Mouse (Mus musculus) MEL (cell line): ENCODE measurements around the gene Nr5a1. TPM values are rescaled to one million over a fixed set of nuclear protein-coding genes. Genes with fewer than 3 reads are reported as not detected.
A peak's percentile ranks its signal among the peaks of the same experiment; 100 is the strongest.

Experiments
- DNase-seq: peaks from one replicate; pipeline ENCODE4 v3.0.0; 2011; ENCODE audit warnings: low read depth, low spot score
- H3K27ac ChIP-seq: 2 replicates; pipeline ENCODE4 v1.5.1; 2012; ENCODE audit warnings: low read depth, mild to moderate bottlenecking, control low read depth, low read length, moderate library complexity; ENCODE audit not compliant: control insufficient read depth
- H3K27me3 ChIP-seq, 2 experiments: fragments of 150-350 bp in 1 of 2; sonication (generic) in 1 of 2; 2 replicates each; pipeline ENCODE4 v1.6.1; 2012; ENCODE audit warnings: low read length in 2 of 2, mild to moderate bottlenecking in 2 of 2, improper control_type of control experiment in 1 of 2, moderate library complexity in 1 of 2; ENCODE audit not compliant: insufficient read depth in 2 of 2, control insufficient read depth in 1 of 2
- H3K36me3 ChIP-seq, 2 experiments: 2 replicates each; pipeline ENCODE4 v1.6.1; 2012 to 2014; ENCODE audit warnings: low read length in 2 of 2, improper control_type of control experiment in 1 of 2, inconsistent platforms in 1 of 2, mild to moderate bottlenecking in 1 of 2; ENCODE audit not compliant: insufficient read depth in 2 of 2, control insufficient read depth in 1 of 2
- H3K4me1 ChIP-seq, 2 experiments: fragments of 150-350 bp in 1 of 2; sonication (generic) in 1 of 2; 2 replicates each; pipeline ENCODE4 v1.6.1; 2012; ENCODE audit warnings: low read length in 2 of 2, improper control_type of control experiment in 1 of 2, mild to moderate bottlenecking in 1 of 2; ENCODE audit not compliant: insufficient read depth in 2 of 2, control insufficient read depth in 1 of 2
- H3K4me3 ChIP-seq, 2 experiments: fragments of 150-350 bp in 1 of 2; sonication (generic) in 1 of 2; 2 replicates each; pipeline ENCODE4 v1.5.1; 2012; ENCODE audit warnings: low read depth in 2 of 2, low read length in 2 of 2, mild to moderate bottlenecking in 2 of 2, moderate library complexity in 2 of 2, control low read depth in 1 of 2, improper control_type of control experiment in 1 of 2; ENCODE audit not compliant: control insufficient read depth in 1 of 2, insufficient read depth in 1 of 2
- H3K79me2 ChIP-seq: 2 replicates; pipeline ENCODE4 v1.6.1; 2012; ENCODE audit warnings: mild to moderate bottlenecking, low read length, moderate library complexity; ENCODE audit not compliant: control insufficient read depth, poor library complexity, insufficient read depth
- H3K9ac ChIP-seq: 2 replicates; pipeline ENCODE4 v1.6.1; 2012; ENCODE audit warnings: low read depth, mild to moderate bottlenecking, control low read depth, low read length, moderate library complexity; ENCODE audit not compliant: control insufficient read depth, poor library complexity, severe bottlenecking
- H3K9me3 ChIP-seq: fragments of 150-350 bp; sonication (generic); replicated peaks from 2 replicates; pipeline ENCODE4 v1.6.1; 2012; ENCODE audit warnings: mild to moderate bottlenecking, low read length, improper control_type of control experiment, moderate library complexity; ENCODE audit not compliant: insufficient read depth
- CHD2 ChIP-seq: IDR thresholded peaks from 2 replicates; pipeline ENCODE4 v1.6.1; 2011; ENCODE audit warnings: low read length, improper control_type of control experiment
- CTCF ChIP-seq, 3 experiments: IDR thresholded peaks in 2 of 3; conservative IDR thresholded peaks in 1 of 3; 2 replicates each; pipeline ENCODE4 v1.5.1; 2011 to 2012; ENCODE audit warnings: low read length in 3 of 3, low read depth in 2 of 3, mild to moderate bottlenecking in 2 of 3, improper control_type of control experiment in 1 of 3, inconsistent platforms in 1 of 3, mixed read lengths in 1 of 3, moderate library complexity in 1 of 3; ENCODE audit not compliant: control insufficient read depth in 1 of 3, insufficient read depth in 1 of 3, poor library complexity in 1 of 3, severe bottlenecking in 1 of 3
- ELF1 ChIP-seq: IDR thresholded peaks from 2 replicates; pipeline ENCODE4 v1.6.1; 2014; ENCODE audit warnings: low read depth, mild to moderate bottlenecking, inconsistent platforms, low read length, improper control_type of control experiment, moderate library complexity
- EP300 ChIP-seq, 2 experiments: IDR thresholded peaks; 2 replicates each; pipeline ENCODE4 v1.6.1; 2011; ENCODE audit warnings: improper control_type of control experiment in 2 of 2, low read length in 2 of 2, low read depth in 1 of 2, mild to moderate bottlenecking in 1 of 2
- ETS1 ChIP-seq: IDR thresholded peaks from 2 replicates; pipeline ENCODE4 v1.6.1; 2012; ENCODE audit warnings: low read depth, mild to moderate bottlenecking, inconsistent platforms, low read length, improper control_type of control experiment, moderate library complexity
- GATA1 ChIP-seq: IDR thresholded peaks from 2 replicates; pipeline ENCODE4 v1.6.1; 2011; ENCODE audit warnings: low read depth, low read length, improper control_type of control experiment
- MAFK ChIP-seq: IDR thresholded peaks from 2 replicates; pipeline ENCODE4 v1.6.1; 2011; ENCODE audit warnings: low read depth, mild to moderate bottlenecking, low read length, improper control_type of control experiment, borderline replicate concordance
- MXI1 ChIP-seq: IDR thresholded peaks from 2 replicates; pipeline ENCODE4 v1.6.1; 2011; ENCODE audit warnings: mild to moderate bottlenecking, low read depth, low read length, improper control_type of control experiment
- MYB ChIP-seq: IDR thresholded peaks from 2 replicates; pipeline ENCODE4 v1.6.1; 2011; ENCODE audit warnings: mild to moderate bottlenecking, low read depth, low read length, improper control_type of control experiment
- NELFE ChIP-seq: IDR thresholded peaks from 2 replicates; pipeline ENCODE4 v1.6.1; 2011; ENCODE audit warnings: low read depth, low read length, improper control_type of control experiment
- NRF1 ChIP-seq: IDR thresholded peaks from 2 replicates; pipeline ENCODE4 v1.6.1; 2014; ENCODE audit warnings: low read depth, mild to moderate bottlenecking, inconsistent platforms, low read length, improper control_type of control experiment, moderate library complexity; ENCODE audit not compliant: poor library complexity, insufficient read depth, severe bottlenecking
- POLR2A ChIP-seq, 2 experiments: IDR thresholded peaks; 2 replicates each; pipeline ENCODE4 v1.6.1; 2011 to 2012; ENCODE audit warnings: low read length in 2 of 2, mild to moderate bottlenecking in 2 of 2, control low read depth in 1 of 2, improper control_type of control experiment in 1 of 2, low read depth in 1 of 2, moderate library complexity in 1 of 2; ENCODE audit not compliant: control insufficient read depth in 1 of 2, insufficient read depth in 1 of 2, poor library complexity in 1 of 2
- SIN3A ChIP-seq: IDR thresholded peaks from 2 replicates; pipeline ENCODE4 v1.6.1; 2012; ENCODE audit warnings: low read length, improper control_type of control experiment, inconsistent platforms
- TAL1 ChIP-seq: IDR thresholded peaks from 2 replicates; pipeline ENCODE4 v1.6.1; 2012; ENCODE audit warnings: mild to moderate bottlenecking, inconsistent platforms, low read length, moderate library complexity, mixed read lengths
- TCF12 ChIP-seq: IDR thresholded peaks from 2 replicates; pipeline ENCODE4 v1.6.1; 2014; ENCODE audit warnings: low read depth, mild to moderate bottlenecking, inconsistent platforms, low read length, improper control_type of control experiment, moderate library complexity
- UBTF ChIP-seq: IDR thresholded peaks from 2 replicates; pipeline ENCODE4 v1.6.1; 2012; ENCODE audit warnings: low read depth, mild to moderate bottlenecking, inconsistent platforms, low read length, improper control_type of control experiment, moderate library complexity, borderline replicate concordance; ENCODE audit not compliant: insufficient read depth
- ZMIZ1 ChIP-seq: IDR thresholded peaks from 2 replicates; pipeline ENCODE4 v1.6.1; 2012; ENCODE audit warnings: low read depth, mild to moderate bottlenecking, inconsistent platforms, low read length, improper control_type of control experiment, moderate library complexity
- ZNF384 ChIP-seq: IDR thresholded peaks from 2 replicates; pipeline ENCODE4 v1.6.1; 2012; ENCODE audit warnings: low read depth, mild to moderate bottlenecking, inconsistent platforms, low read length, improper control_type of control experiment
- polyA plus RNA-seq, 2 experiments: library from polyadenylated mRNA; stranded (reverse) in 1 of 2; unstranded in 1 of 2; fragments of >175 nt in 1 of 2; fragments of >200 nt in 1 of 2; gene quantifications; 2 replicates each; pipeline versions ENCODE4 v1.2.1 to v1.2.4; 2012; ENCODE audit warnings: low replicate concordance in 2 of 2, low read depth in 1 of 2; ENCODE audit not compliant: insufficient read length in 2 of 2, insufficient read depth in 1 of 2, missing spikeins in 1 of 2
- total RNA-seq: library from RNA; depleted of rRNA; stranded (reverse); fragments of 300-350 nt; gene quantifications from 2 replicates; pipeline ENCODE4 v1.2.3, GENCODE M21; 2012

Nr5a1 gene
- total and polyA plus RNA-seq, 3 experiments = not detected

DNA sequence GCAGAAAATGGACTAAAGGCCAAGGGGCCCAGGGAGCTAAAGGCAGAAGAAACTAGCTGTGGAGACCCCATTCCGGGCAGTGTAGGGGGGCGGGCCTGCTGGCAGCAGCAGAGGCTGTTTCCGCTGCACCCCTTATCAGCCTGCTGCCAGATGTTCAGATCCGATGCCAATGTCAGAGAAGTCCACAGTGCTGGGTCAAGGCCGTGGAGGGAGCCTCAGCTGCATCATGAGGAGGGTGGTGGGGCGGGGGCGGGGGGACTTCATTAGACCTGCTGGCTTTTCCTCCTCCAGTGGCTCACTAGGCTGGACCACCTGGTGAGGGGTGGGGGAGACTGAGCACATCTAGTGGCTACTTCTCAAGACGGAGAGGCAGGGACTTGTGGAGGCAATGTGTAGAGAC, 4.3 kb upstream of the Nr5a1 start:
- Histone ChIP-seq H3K27ac (no peak overlapping the region), H3K27me3 (no peaks in the 10 kb centered on the region), H3K9me3 (no peaks in the 10 kb centered on the region), H3K4me1 (peaks cover 6 to 18% of the 10 kb centered on the region in 2 experiments), H3K9ac (no peak overlapping the region), H3K79me2 (no peaks in the 10 kb centered on the region), H3K36me3 (peaks cover 0 to 12% of the 10 kb centered on the region in 2 experiments; a peak in 2 of 4 replicates), H3K4me3 (no peak overlapping the region)
- TF ChIP-seq POLR2A (IDR thresholded peaks at IDR 0.05; ENCODE audit: control insufficient read depth in 1 of 2, insufficient read depth in 1 of 2, low read depth in 1 of 2, low read length in 2 of 2, poor library complexity in 1 of 2) (no peak), MAFK (no peak), MXI1 (no peak), GATA1 (peak; percentile 61; the same call in 1 of the 2 replicates), EP300 (IDR thresholded peaks at IDR 0.05; ENCODE audit: low read depth in 1 of 2, low read length in 2 of 2) (peak; percentile 40 to 64; a peak in 3 of 4 replicates), ELF1 (no peak), TAL1 (peak; percentile 74), TCF12 (peak; percentile 82), ZNF384 (no peak), ETS1 (peak; percentile 25; the same call in 1 of the 2 replicates), NRF1 (no peak), NELFE (no peak), ZMIZ1 (no peak), UBTF (no peak), CHD2 (no peak)
- DNase-seq = peak; percentile 49

DNA sequence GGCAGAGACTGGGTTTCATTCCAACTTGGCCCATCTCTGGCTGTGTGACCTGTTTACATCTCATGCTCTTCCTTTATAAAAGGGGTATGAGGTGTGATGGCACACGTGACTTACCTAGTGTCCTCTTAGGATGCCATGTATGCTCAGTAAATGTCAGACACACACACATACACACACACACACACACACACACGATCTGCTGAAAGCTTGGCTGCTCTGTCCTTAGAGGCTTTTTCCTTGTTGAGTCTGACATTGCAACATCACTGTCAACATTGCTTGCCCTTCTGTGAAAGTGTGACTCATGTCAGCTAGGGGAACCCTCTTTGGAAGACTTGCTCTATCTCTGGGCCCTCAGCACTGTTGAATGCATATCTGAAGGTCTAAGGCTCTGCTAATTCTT, 3.1 kb upstream of the Nr5a1 start:
- no peaks in the 10 kb centered on the region for H3K27me3 ChIP-seq
- peaks cover 0 to 12% of the 10 kb centered on the region in 2 experiments; a peak in 2 of 4 replicates for H3K36me3 ChIP-seq
- H3K79me2 ChIP-seq = no peaks in the 10 kb centered on the region
- peak; percentile 55 for DNase-seq
- no peak overlapping the region for H3K9ac ChIP-seq
- H3K4me3 ChIP-seq = no peak overlapping the region
- no peak overlapping the region for H3K27ac ChIP-seq
- peaks cover 6 to 18% of the 10 kb centered on the region in 2 experiments for H3K4me1 ChIP-seq
- TF ChIP-seq ZNF384 = no peak
- TF ChIP-seq CTCF (IDR thresholded peaks at IDR 0.05 in 2 of 3, conservative IDR thresholded peaks at IDR 0.05 in 1 of 3; ENCODE audit: control insufficient read depth in 1 of 3, insufficient read depth in 1 of 3, low read depth in 2 of 3, low read length in 3 of 3, poor library complexity in 1 of 3, severe bottlenecking in 1 of 3) = no peak
- TF ChIP-seq SIN3A = no peak
- no peak for TF ChIP-seq MYB
- TF ChIP-seq, all 39 proteins: peak for 0
- no peaks in the 10 kb centered on the region for H3K9me3 ChIP-seq
